ENCODE assay signal across 19 mouse cellular contexts in genomic region chr6:113499346-113499745, GRCm38 (mm10). TPM values are rescaled to one million over a fixed set of nuclear protein-coding genes. Genes with fewer than 3 reads are reported as not detected.
"Had no signal": no experiment of that assay in that cellular context is flagged by ENCODE, and none has a peak within 500 bp of the region (broad histone marks: within the 10 kb centered on the region; RNA-seq: fewer than 3 reads in every experiment).

No protein-coding gene starts in this region.

- H3K36me3 ChIP-seq: liver, embryonic 15.5 days; midbrain, embryonic 10.5 days; midbrain, embryonic 12.5 days; neural tube, embryonic 13.5 days had no signal

- H3K9me3 ChIP-seq: liver, embryonic 15.5 days; midbrain, embryonic 12.5 days; neural tube, embryonic 13.5 days; neural tube, embryonic 15.5 days had no signal

- DNase-seq: liver, postnatal 0 days; lung, embryonic 14.5 days; lung, postnatal 10 days; lung, postnatal 4 days; midbrain, embryonic 14.5 days; right cerebral cortex, postnatal 14 days; spleen, adult 18-20 months; thymus, adult 18-20 months; thymus, postnatal 14 days; thymus, postnatal 36 days had no signal

- H3K4me2 ChIP-seq: liver, embryonic 15.5 days; lung, embryonic 14.5 days; midbrain, embryonic 12.5 days; neural tube, embryonic 13.5 days; neural tube, embryonic 15.5 days had no signal

- H3K27ac ChIP-seq: liver, embryonic 15.5 days; midbrain, embryonic 10.5 days; midbrain, embryonic 12.5 days; neural tube, embryonic 13.5 days; neural tube, embryonic 15.5 days had no signal

- H3K9ac ChIP-seq: liver, embryonic 15.5 days; liver, postnatal 0 days; lung, embryonic 14.5 days; midbrain, embryonic 12.5 days; neural tube, embryonic 13.5 days; neural tube, embryonic 15.5 days had no signal

- ATAC-seq: liver, postnatal 0 days; midbrain, embryonic 16.5 days had no signal

- H3K4me3 ChIP-seq: liver, embryonic 15.5 days; midbrain, embryonic 10.5 days; midbrain, embryonic 12.5 days; myocyte; neural tube, embryonic 13.5 days; neural tube, embryonic 15.5 days had no signal

RNA-seq across cellular contexts. Expression of gene Prrt3, which starts 2.4 kb away (rescaled TPM):
- total RNA-seq: megakaryocyte-erythroid progenitor cell, adult 5-6 weeks had no signal

RNA-seq across cellular contexts. Expression of gene Il17rc, which starts 28.1 kb away (rescaled TPM):
- total RNA-seq: megakaryocyte, adult 5-6 weeks; megakaryocyte-erythroid progenitor cell, adult 5-6 weeks had no signal
